ENCODE assay signal across 18 mouse cellular contexts in the genomic region with DNA sequence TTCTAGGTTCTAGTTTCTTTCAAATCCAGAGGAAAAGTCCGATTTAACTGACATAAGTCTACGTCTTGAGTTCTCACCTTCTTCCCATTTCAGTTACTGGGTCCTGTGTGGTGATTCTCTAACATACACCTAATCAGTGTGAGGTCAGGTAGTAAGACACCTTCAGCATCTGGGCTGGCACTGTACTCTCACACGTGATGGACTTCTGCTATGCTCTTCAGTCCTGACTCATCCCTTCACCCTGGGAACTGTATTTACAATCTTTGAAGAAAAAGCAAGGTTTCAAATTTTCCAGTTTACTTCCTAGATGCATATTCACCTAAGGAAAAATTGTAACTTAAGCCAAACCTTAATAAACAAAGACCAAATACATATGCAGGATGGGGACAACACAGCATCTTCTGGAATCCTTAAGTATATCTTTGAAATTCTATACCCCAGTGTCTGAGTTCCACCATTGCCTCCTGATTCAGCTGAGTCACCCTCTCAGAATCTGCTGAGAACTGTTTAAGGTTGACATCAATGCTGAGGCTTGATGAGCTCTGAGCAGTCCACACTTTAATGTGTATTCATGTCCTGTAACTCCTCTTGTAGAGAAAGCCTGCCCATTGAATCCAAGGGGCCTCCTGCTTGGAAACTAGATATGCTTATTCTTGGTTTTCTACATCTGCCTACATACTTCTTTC.
"Had no signal": no experiment of that assay in that cellular context is flagged by ENCODE, and none has a peak within 500 bp of the region (broad histone marks: within the 10 kb centered on the region; RNA-seq: fewer than 3 reads in every experiment).

No protein-coding gene starts in this region.

- H3K4me2 ChIP-seq: limb, embryonic 13.5 days; liver, embryonic 12.5 days; liver, embryonic 15.5 days; lung, embryonic 15.5 days; midbrain, embryonic 15.5 days had no signal

- H3K27me3 ChIP-seq: limb, embryonic 13.5 days; liver, embryonic 12.5 days; liver, embryonic 15.5 days; lung, embryonic 15.5 days; midbrain, embryonic 15.5 days had no signal

- H3K36me3 ChIP-seq: limb, embryonic 10.5 days; limb, embryonic 13.5 days; liver, embryonic 12.5 days; liver, embryonic 15.5 days; lung, embryonic 15.5 days; midbrain, embryonic 10.5 days; midbrain, embryonic 15.5 days had no signal

- DNase-seq: kidney, adult 9 months; kidney, postnatal 14 days; kidney, postnatal 4 days; liver; lung, adult 18-20 months; lung, postnatal 10 days; lung, postnatal 36 days; thymus, adult 2 months; thymus, postnatal 14 days; thymus, postnatal 4 days had no signal

- H3K4me3 ChIP-seq: limb, embryonic 10.5 days; limb, embryonic 13.5 days; liver, embryonic 12.5 days; liver, embryonic 15.5 days; lung, embryonic 15.5 days; megakaryocyte, embryonic 14.5 days; midbrain, embryonic 10.5 days; midbrain, embryonic 15.5 days had no signal

- ATAC-seq: liver, embryonic 12.5 days; midbrain, embryonic 15.5 days had no signal
